Mouse (Mus musculus) spleen, adult 2 months (tissue): ENCODE data around the gene Tab1.

Experiments used
- CTCF ChIP-seq: fragments of 200-500 bp; IDR thresholded peaks from 2 replicates; pipeline ENCODE4 v1.5.1; 2011; ENCODE audit warnings: mild to moderate bottlenecking, inconsistent platforms; ENCODE audit not compliant: insufficient read depth, insufficient read length, insufficient replicate concordance; ENCODE audit errors: extremely low read depth
- POLR2A ChIP-seq: fragments of 200-500 bp; IDR thresholded peaks from 2 replicates; pipeline ENCODE4 v1.6.1; 2011; ENCODE audit warnings: low read depth, low read length, inconsistent platforms

DNA sequence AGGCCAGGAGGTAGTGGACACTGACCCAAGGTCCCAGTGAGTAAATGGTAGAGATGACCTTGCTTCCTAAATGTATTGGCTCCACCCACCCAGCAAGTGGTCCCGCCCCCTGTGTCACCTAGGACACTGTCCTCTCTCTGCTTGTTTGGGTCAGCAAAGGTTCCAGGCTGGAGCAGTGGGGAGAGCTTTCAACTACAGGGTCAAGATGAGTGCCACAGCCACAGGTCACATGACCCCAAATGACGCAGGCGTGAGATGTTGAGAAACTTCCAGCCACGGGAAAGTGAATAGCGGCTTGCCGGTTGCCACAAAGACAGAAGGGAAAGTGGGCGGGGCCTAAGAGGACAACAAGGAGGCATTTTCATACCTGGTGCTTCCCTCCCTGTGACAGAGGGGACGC lies 15.8 kb upstream of the Tab1 start:
- TF ChIP-seq POLR2A (no peak), CTCF (no peak)
